Mouse (Mus musculus) frontal cortex, postnatal 14 days (tissue): ENCODE results near the gene Slc25a15.

Experiments used
- DNase-seq, 2 experiments: peaks; one replicate each; pipeline ENCODE4 v3.0.0; 2022; ENCODE audit warnings: low spot score in 2 of 2

Slc25a15 gene

GRCm38 (mm10) chr8:22398142-22398951 lies at the start of gene Slc25a15:
Slc25a15 (minus strand) TSS chr8:22398597.
- DNase-seq = peak; percentile 73 to 76

GRCm38 (mm10) chr8:22411971-22412370 lies 13.6 kb upstream of the Slc25a15 start:
- no peak for DNase-seq

- DNase-seq = peak; percentile 73 to 77
Observed at GRCm38 (mm10) chr8:22411282-22411702, 12.9 kb upstream of the Slc25a15 start, which contains the start of gene Mrps31. Mrps31 (plus strand) TSS chr8:22411361.

DNA sequence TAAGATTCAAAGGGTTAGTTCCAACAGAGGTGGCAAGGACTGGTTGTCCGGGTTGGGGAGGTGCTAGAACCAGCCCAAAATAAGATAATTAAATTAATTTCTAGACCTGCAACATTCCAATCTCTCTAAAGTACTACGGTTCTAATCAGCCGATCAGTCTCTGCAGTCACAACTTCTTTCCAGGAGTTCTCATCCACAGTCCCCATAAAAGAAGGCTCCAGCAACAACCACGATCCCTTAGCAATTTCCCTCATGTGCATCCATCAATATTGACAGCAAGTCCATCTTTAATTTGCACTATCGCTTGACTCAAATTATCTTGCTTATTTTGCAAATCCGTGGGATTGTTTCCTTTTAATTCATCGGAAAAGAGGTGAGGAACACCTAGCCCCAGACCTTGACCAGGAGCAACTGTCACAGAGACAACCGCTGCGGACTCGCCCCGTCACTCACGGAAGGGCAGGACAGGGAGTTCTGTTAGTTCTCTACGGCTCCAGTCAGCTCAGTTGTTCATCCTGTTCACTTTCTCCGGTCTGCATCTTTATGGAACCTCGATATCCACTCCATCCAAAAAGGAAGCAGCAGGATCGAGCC lies 12.4 kb upstream of the Slc25a15 start:
- DNase-seq = no peak

GRCm38 (mm10) chr8:22405733-22406132 lies 7.3 kb upstream of the Slc25a15 start:
- no peak for DNase-seq

- DNase-seq = no peak
Observed at GRCm38 (mm10) chr8:22403235-22403634, 4.8 kb upstream of the Slc25a15 start.

DNA sequence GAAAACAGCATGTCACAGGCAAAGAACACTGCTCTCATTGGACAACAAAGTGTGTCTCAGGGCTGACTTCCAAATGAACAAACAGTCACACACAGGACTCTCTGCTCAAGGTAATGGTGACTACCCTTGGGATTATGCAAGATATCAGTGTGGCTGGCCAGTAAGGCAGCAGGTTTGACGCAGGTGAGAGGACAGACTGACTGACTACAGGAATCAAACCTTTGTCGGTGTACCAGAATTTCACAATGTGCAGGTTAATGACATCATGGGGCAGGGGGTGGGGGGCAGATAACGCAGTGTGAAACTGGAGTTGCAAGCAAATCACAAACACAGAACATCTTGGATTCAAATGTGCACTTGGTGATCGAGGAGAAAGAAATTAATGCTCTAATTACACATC lies 2.2 kb upstream of the Slc25a15 start:
- DNase-seq = no peak

GRCm38 (mm10) chr8:22399285-22399880 lies 986 bp upstream of the Slc25a15 start:
- no peak for DNase-seq

- no peak for DNase-seq
Observed at GRCm38 (mm10) chr8:22397811-22398141, 621 bp downstream of the Slc25a15 start.

- DNase-seq = no peak
Observed at GRCm38 (mm10) chr8:22395256-22395655, 3.1 kb downstream of the Slc25a15 start.

DNA sequence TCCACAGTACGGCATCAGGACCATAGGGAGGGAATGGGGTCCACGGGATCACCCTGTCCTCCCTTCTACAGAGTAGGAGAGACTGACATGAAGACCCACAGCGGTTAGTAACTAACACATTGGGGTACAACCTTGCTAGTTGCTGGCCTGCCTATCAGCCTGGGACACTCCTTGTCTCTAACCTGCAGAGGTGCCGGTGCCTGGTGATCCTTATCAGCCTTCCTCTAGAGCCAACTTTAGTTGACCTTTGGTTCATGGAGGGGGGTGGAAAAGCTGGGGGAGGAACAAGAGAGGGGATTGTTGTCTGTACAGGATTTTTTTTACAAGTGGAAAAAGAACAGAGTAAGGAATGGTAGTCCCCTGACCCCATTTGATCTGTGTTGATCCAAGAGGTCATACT lies 3.9 kb downstream of the Slc25a15 start:
- DNase-seq = no peak

GRCm38 (mm10) chr8:22390766-22391463 lies 7.5 kb downstream of the Slc25a15 start:
- DNase-seq = no peak

DNA sequence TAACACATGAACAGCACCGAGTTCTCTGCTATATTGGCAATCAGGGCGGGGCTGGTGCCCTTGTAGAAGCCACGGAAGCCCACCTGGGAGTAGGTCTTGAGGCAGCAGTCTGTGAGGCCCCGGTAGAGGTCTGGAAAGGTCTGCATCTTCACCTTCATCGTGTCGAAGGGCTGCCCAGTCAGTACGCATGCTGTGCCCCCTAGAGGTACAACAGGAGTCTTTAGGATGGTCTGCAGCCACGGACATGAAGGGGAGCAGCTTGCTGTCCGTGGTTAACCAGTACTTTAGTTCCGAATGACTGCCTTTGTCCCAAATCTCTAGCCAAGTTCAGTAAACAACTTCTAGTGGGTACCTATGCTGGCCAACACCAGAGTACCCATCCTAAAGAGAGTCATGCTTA lies 8.5 kb downstream of the Slc25a15 start:
- no peak for DNase-seq

DNA sequence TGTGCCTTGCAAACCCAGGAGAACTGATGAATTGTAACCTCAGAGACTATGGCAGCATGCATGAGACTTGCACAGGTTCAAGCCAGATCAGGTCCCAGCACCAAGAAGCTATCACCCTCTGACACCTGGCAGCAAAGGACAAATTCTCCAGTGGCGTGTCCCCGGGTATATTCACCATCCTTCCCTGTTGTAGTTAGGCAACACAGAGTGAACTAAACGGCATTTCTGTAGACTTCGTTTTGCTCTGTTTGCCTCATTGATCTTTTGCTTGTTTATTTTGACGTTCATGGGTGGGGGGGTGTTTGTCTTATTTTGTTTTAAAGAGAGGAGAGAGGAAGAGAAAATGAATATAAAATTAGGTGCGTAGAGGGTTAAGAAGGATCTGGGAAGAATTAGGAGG lies 13.2 kb downstream of the Slc25a15 start:
- DNase-seq = no peak

- DNase-seq = no peak
Observed at GRCm38 (mm10) chr8:22382824-22383595, 15.4 kb downstream of the Slc25a15 start.

DNA sequence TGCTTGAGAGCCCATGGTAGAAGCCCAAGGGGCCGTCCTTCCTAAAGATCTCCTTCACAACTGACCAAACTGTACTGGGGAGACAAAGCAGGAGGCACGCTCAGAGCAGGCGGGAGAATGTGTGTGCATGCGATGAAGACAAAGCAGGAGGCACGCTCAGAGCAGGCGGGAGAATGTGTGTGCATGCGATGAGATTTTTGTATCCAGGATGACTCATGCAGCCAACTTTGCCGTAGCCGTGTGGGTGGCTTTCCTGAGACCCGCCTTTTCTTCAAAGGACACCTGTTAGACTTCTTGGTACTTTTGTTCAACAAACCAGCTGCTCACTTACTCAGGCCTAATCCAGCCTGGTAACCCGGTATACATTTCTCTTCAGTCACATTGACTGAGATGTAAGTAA lies 17.5 kb downstream of the Slc25a15 start:
- no peak for DNase-seq

GRCm38 (mm10) chr8:22376903-22377302 lies 21.5 kb downstream of the Slc25a15 start:
- DNase-seq = no peak

GRCm38 (mm10) chr8:22376311-22376710 lies 22.1 kb downstream of the Slc25a15 start:
- DNase-seq = no peak

GRCm38 (mm10) chr8:22359882-22360281 lies 38.5 kb downstream of the Slc25a15 start:
- no peak for DNase-seq

- DNase-seq = no peak
Observed at GRCm38 (mm10) chr8:22359359-22359758, 39.0 kb downstream of the Slc25a15 start.

DNA sequence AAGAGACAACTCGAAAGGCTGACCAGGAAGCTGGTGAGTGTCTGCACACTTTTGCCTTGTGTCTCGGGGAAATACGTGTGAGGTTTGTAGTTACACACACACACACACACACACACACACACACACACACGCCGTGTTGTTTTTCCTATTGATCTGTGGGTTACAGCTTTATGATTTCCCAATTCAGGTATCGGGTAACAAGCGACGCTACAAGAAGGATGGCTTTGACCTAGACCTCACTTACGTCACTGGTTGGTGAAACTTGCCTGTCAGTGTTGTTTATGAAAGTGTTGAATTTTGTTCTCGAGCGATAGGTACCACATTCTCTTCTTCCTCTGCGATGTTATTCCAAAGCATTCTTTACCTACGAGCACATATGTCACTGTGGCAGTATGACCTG lies 63.0 kb downstream of the Slc25a15 start:
- DNase-seq = no peak
